Mouse (Mus musculus) midbrain, embryonic 10.5 days (tissue): ENCODE measurements around the gene Immp2l. TPM values are rescaled to one million over a fixed set of nuclear protein-coding genes. Genes with fewer than 3 reads are reported as not detected.
A peak's percentile ranks its signal among the peaks of the same experiment; 100 is the strongest.

Experiments used
- DNase-seq: peaks from one replicate; pipeline ENCODE4 v3.0.0-alpha.2; 2017; ENCODE audit warnings: low spot score
- H3K27ac ChIP-seq: fragments of 300-500 bp; sonication (generic); replicated peaks from 2 replicates; pipeline ENCODE4 v1.5.1; 2016; ENCODE audit warnings: mild to moderate bottlenecking
- H3K27me3 ChIP-seq: fragments of 300-500 bp; sonication (generic); 2 replicates; pipeline ENCODE4 v1.6.1; 2016; ENCODE audit warnings: low read depth, mild to moderate bottlenecking; ENCODE audit not compliant: poor library complexity, severe bottlenecking
- H3K36me3 ChIP-seq: fragments of 300-500 bp; sonication (generic); 2 replicates; pipeline ENCODE4 v1.6.1; 2016; ENCODE audit warnings: mild to moderate bottlenecking, moderate library complexity
- H3K4me1 ChIP-seq: fragments of 300-500 bp; sonication (generic); 2 replicates; pipeline ENCODE4 v1.6.1; 2016
- H3K4me3 ChIP-seq: fragments of 300-500 bp; sonication (generic); 2 replicates; pipeline ENCODE4 v1.5.1; 2016; ENCODE audit warnings: mild to moderate bottlenecking, moderate library complexity
- H3K9me3 ChIP-seq: fragments of 300-500 bp; sonication (generic); replicated peaks from 2 replicates; pipeline ENCODE4 v1.6.1; 2016; ENCODE audit warnings: mild to moderate bottlenecking
- WGBS: fragments of 180-500 bp; shearing (Covaris S2); methylation state at CpG from one replicate; pipeline ENCODE4 v1.1.7; 2016; 5-methylcytosine and 5-hydroxymethylcytosine counted together
- polyA plus RNA-seq: library from polyadenylated mRNA; unstranded; fragments of >200 nt; fragmentation: Nextera tagmentation; extraction: Ambion mirVana; gene quantifications from 2 replicates; pipeline ENCODE4 v1.2.1, GENCODE M21; 2016

The Immp2l gene
- polyA plus RNA-seq, 1 experiment from 2014 or later: 12.0 TPM

GRCm38 (mm10) chr12:41494620-41495019, 470.7 kb downstream of the Immp2l start:
- H3K27me3 ChIP-seq: no peaks in the 10 kb centered on the region
- H3K27ac ChIP-seq: no peak overlapping the region
- H3K36me3 ChIP-seq: no peaks in the 10 kb centered on the region
- WGBS: 37% methylated on average over 10 of the region's 10 CpGs
- H3K4me1 ChIP-seq: peaks cover 6% of the 10 kb centered on the region; the same call in 1 of the 2 replicates
- H3K4me3 ChIP-seq: no peak overlapping the region
- H3K9me3 ChIP-seq: no peaks in the 10 kb centered on the region
- DNase-seq: peak; percentile 37

DNA sequence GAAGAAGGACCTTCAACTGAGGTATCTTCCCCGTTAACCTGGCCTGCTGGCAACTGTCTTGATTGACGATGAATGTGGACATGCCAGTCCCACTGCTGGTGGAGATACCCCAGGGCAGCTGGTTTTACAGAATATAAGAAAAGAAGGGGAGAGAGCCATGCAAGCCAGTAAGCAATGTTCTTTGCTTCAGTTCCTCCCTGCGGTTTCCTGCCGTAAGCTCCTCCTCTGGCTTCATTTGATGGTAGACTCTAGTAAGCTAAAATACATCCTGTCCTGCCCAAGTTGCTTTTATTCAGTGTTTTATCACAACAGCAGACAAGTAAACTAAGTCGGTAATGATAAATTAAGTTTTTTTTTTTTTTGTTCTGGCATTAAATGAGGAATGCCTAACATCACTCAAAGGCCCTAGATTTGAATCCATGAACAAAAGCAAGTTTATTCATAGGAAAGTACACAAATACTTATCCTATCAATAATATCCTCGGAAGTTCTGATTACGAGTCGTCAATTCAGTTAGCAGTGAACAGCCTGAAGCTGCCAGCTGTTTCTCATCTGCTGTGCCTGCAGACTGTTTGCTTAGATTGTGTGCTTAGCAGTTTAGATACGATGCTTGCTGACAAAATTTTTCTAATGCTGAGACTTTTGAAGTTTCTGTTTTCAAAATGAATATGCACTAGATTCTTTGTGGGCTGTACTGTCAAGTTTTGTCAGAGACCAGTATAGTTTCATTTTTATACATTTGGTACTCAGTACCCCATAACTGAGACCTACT, 476.3 kb downstream of the Immp2l start:
- H3K27me3 ChIP-seq: no peaks in the 10 kb centered on the region
- H3K27ac ChIP-seq: no peak overlapping the region
- H3K9me3 ChIP-seq: no peaks in the 10 kb centered on the region
- DNase-seq: no peak
- no peaks in the 10 kb centered on the region for H3K4me1 ChIP-seq
- H3K36me3 ChIP-seq: no peaks in the 10 kb centered on the region
- WGBS: 82% methylated on average over 9 of the region's 9 CpGs
- no peak overlapping the region for H3K4me3 ChIP-seq

GRCm38 (mm10) chr12:41508610-41509009, 484.7 kb downstream of the Immp2l start:
- no peak for DNase-seq
- 84% methylated on average over 4 of the region's 4 CpGs for WGBS
- no peak overlapping the region for H3K27ac ChIP-seq
- H3K4me1 ChIP-seq: no peaks in the 10 kb centered on the region
- no peaks in the 10 kb centered on the region for H3K36me3 ChIP-seq
- H3K27me3 ChIP-seq: no peaks in the 10 kb centered on the region
- no peak overlapping the region for H3K4me3 ChIP-seq
- no peaks in the 10 kb centered on the region for H3K9me3 ChIP-seq

DNA sequence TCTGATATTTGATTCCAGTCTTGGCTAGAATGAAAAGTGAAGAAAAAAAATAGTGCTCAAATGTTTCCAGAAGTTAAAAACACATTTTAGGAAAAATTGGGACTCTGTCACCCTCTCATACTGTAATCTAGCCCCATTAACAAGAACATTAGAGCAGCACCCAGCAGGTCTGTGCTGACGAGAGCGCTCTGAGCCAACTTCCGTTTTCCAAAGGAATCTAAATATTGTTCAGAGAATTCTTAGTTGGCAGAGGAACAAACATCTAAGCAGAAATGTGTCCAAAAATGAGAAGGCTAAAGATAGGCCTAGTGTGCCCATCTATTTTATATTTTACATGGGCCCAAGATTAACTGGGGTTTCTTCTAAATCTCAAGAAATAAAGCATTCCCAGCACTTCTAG, 486.7 kb downstream of the Immp2l start:
- Histone ChIP-seq H3K4me1 (no peaks in the 10 kb centered on the region), H3K4me3 (no peak overlapping the region), H3K27ac (no peak overlapping the region), H3K36me3 (no peaks in the 10 kb centered on the region), H3K9me3 (no peaks in the 10 kb centered on the region), H3K27me3 (no peaks in the 10 kb centered on the region)
- DNase-seq: no peak
- 95% methylated on average over 3 of the region's 3 CpGs for WGBS

- Histone ChIP-seq H3K4me1 (no peaks in the 10 kb centered on the region), H3K36me3 (no peaks in the 10 kb centered on the region), H3K27me3 (no peaks in the 10 kb centered on the region), H3K9me3 (0 out of 2 replicates have a peak, but pooled peaks cover 2% of the 10 kb centered on the region), H3K4me3 (no peak overlapping the region), H3K27ac (no peak overlapping the region; the same call in 1 of the 2 replicates)
- DNase-seq: no peak
- 59% methylated on average over 5 of the region's 5 CpGs for WGBS
Measured at GRCm38 (mm10) chr12:41518897-41519296, 495.0 kb downstream of the Immp2l start.

DNA sequence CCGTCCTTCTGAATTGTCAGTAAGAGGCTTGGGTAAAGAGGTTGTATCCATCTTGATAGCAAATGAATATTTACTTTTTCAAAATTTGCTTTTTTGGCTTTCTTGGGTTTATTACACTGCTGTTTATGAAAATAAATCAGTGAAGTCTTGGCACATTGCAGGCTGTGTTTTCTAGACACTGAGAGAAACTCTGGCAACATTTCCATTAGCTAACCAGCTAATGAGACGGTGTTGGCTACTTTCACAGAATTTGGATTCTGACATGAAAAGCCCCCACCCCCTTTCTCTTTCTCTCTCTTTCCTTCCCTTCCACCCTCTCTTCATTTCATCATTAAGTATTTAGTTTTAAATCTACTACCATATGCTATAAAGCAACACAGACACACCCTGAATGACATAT, 496.4 kb downstream of the Immp2l start:
- WGBS: 80% methylated on average over 2 of the region's 2 CpGs
- Histone ChIP-seq H3K27ac (no peak overlapping the region), H3K4me3 (no peak overlapping the region), H3K4me1 (no peaks in the 10 kb centered on the region), H3K36me3 (no peaks in the 10 kb centered on the region), H3K9me3 (0 out of 2 replicates have a peak, but pooled peaks cover 2% of the 10 kb centered on the region), H3K27me3 (no peaks in the 10 kb centered on the region)
- no peak for DNase-seq

- Histone ChIP-seq H3K36me3 (no peaks in the 10 kb centered on the region), H3K27me3 (no peaks in the 10 kb centered on the region), H3K9me3 (0 out of 2 replicates have a peak, but pooled peaks cover 2% of the 10 kb centered on the region), H3K4me1 (peaks cover 6% of the 10 kb centered on the region), H3K4me3 (no peak overlapping the region), H3K27ac (no peak overlapping the region)
- WGBS: 89% methylated on average over 2 of the region's 2 CpGs
- no peak for DNase-seq
Measured at GRCm38 (mm10) chr12:41521671-41522070, 497.8 kb downstream of the Immp2l start.

GRCm38 (mm10) chr12:41526688-41527087, 502.8 kb downstream of the Immp2l start:
- 45% methylated on average over 2 of the region's 2 CpGs for WGBS
- H3K27me3 ChIP-seq: no peaks in the 10 kb centered on the region
- no peak for DNase-seq
- peak overlapping the region; percentile 38; the same call in 1 of the 2 replicates for H3K27ac ChIP-seq
- H3K4me3 ChIP-seq: no peak overlapping the region
- H3K4me1 ChIP-seq: peaks cover 25% of the 10 kb centered on the region
- H3K36me3 ChIP-seq: no peaks in the 10 kb centered on the region
- no peaks in the 10 kb centered on the region for H3K9me3 ChIP-seq

DNA sequence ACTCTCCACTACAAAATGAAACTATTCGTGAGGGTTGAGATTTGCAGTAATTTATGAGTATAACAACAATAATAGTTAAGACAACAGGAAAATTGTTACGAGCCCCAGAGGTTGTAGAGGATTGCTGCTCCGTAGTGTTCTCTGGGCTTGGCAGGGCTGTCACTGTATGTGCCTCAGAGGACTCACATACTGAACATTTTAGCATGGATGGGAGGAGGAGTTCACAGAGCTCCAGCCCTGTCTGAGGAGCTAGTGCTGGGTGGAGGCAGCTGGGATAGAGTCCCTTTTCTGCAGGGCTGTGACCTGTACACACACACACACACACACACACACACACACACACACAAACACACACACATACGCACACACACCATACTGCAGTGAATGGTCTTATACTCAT, 504.5 kb downstream of the Immp2l start:
- H3K27ac ChIP-seq: peak overlapping the region; percentile 52; the same call in 1 of the 2 replicates
- H3K4me1 ChIP-seq: peaks cover 25% of the 10 kb centered on the region
- H3K27me3 ChIP-seq: no peaks in the 10 kb centered on the region
- DNase-seq: no peak
- no peaks in the 10 kb centered on the region for H3K36me3 ChIP-seq
- H3K4me3 ChIP-seq: no peak overlapping the region
- WGBS: 80% methylated on average over 4 of the region's 4 CpGs
- H3K9me3 ChIP-seq: no peaks in the 10 kb centered on the region

DNA sequence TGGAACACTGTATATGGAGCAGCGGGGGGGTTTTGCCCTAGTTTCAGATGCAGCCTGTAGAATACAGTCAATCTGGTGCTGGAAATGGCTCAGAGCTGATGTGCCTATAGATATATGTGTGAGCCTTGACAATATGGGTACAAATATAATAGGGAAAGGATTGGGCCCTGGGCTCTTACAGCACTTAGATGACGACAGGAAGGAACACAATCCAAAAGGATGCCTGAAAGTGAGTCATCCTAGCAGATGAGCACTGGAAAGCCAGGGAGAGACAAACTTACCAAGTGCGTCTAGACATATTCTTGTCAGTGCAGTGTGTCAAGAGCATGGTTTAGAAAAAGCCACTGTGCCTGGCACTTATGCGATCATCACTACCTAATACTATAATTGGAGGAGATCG, 516.1 kb downstream of the Immp2l start:
- no peaks in the 10 kb centered on the region for H3K4me1 ChIP-seq
- H3K4me3 ChIP-seq: no peak overlapping the region
- H3K36me3 ChIP-seq: no peaks in the 10 kb centered on the region
- no peaks in the 10 kb centered on the region for H3K27me3 ChIP-seq
- H3K27ac ChIP-seq: no peak overlapping the region
- 89% methylated on average over 5 of the region's 5 CpGs for WGBS
- H3K9me3 ChIP-seq: no peaks in the 10 kb centered on the region
- no peak for DNase-seq

GRCm38 (mm10) chr12:41551578-41551977, 527.7 kb downstream of the Immp2l start:
- H3K9me3 ChIP-seq: no peaks in the 10 kb centered on the region
- peaks cover 4% of the 10 kb centered on the region; the same call in 1 of the 2 replicates for H3K4me1 ChIP-seq
- no peak for DNase-seq
- H3K27ac ChIP-seq: no peak overlapping the region
- H3K4me3 ChIP-seq: no peak overlapping the region
- WGBS: 93% methylated on average over 4 of the region's 4 CpGs
- H3K36me3 ChIP-seq: no peaks in the 10 kb centered on the region
- no peaks in the 10 kb centered on the region for H3K27me3 ChIP-seq

DNA sequence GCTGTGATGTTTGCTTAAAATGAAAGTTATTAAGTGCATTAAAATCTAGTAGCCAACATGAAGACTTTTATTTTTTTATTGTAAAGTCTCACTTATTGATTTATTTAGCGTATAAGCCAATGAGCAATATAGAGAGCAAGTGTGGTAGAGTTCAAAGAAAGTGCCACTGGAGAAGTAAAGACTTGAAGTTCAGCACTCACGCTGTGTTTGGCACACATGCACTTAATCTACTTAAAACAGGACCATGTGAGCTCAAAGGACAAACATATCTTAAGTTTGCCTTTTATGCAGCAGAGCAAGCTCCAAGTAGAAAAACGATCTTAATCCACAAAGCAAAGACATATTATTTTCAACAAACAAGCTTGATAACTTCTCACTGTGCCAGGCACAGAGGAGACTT, 533.9 kb downstream of the Immp2l start:
- peaks cover 38% of the 10 kb centered on the region for H3K4me1 ChIP-seq
- H3K27me3 ChIP-seq: no peaks in the 10 kb centered on the region
- no peak overlapping the region for H3K27ac ChIP-seq
- WGBS: 61% methylated on average over 3 of the region's 3 CpGs
- H3K4me3 ChIP-seq: no peak overlapping the region
- no peak for DNase-seq
- H3K36me3 ChIP-seq: no peaks in the 10 kb centered on the region
- H3K9me3 ChIP-seq: no peaks in the 10 kb centered on the region

GRCm38 (mm10) chr12:41558956-41559735, 535.3 kb downstream of the Immp2l start:
- DNase-seq: no peak
- H3K27me3 ChIP-seq: no peaks in the 10 kb centered on the region
- peaks cover 38% of the 10 kb centered on the region for H3K4me1 ChIP-seq
- no peak overlapping the region for H3K4me3 ChIP-seq
- no peaks in the 10 kb centered on the region for H3K9me3 ChIP-seq
- no peak overlapping the region for H3K27ac ChIP-seq
- H3K36me3 ChIP-seq: no peaks in the 10 kb centered on the region
- 18% methylated on average over 5 of the region's 5 CpGs for WGBS
